Mouse (Mus musculus) forelimb bud, embryonic 11.5 days (tissue): ENCODE measurements around the gene Slc22a4.
A peak's percentile ranks its signal among the peaks of the same experiment; 100 is the strongest.
"Not testable (repeated sequence)": the region's sequence is repeated elsewhere in the genome, so short reads cannot be mapped to it uniquely, and the experiment has no call there.

ENCODE experiments used
- DNase-seq: peaks from one replicate; pipeline ENCODE4 v3.0.0-alpha.2; 2012; ENCODE audit warnings: low read depth, low spot score

Gene Slc22a4

GRCm38 (mm10) chr11:54006901-54007300, 21.0 kb downstream of the Slc22a4 start:
- no peak for DNase-seq

GRCm38 (mm10) chr11:54006362-54006761, 21.5 kb downstream of the Slc22a4 start:
- not testable (repeated sequence) for DNase-seq

GRCm38 (mm10) chr11:54004734-54005133, 23.2 kb downstream of the Slc22a4 start:
- DNase-seq = no peak

- no peak for DNase-seq
These were observed 23.7 kb downstream of the Slc22a4 start for GRCm38 (mm10) chr11:54004221-54004620.

- DNase-seq = peak; percentile 81
These were observed 24.9 kb downstream of the Slc22a4 start for GRCm38 (mm10) chr11:54002761-54003717.

GRCm38 (mm10) chr11:54002147-54002760, 25.6 kb downstream of the Slc22a4 start:
- peak; percentile 67 for DNase-seq

- DNase-seq = no peak
These were observed 30.2 kb downstream of the Slc22a4 start for GRCm38 (mm10) chr11:53997661-53998060.

- no peak for DNase-seq
These were observed 35.6 kb downstream of the Slc22a4 start for GRCm38 (mm10) chr11:53992264-53992663.

- no peak for DNase-seq
These were observed 38.7 kb downstream of the Slc22a4 start for GRCm38 (mm10) chr11:53989232-53989631.

- no peak for DNase-seq
These were observed 39.8 kb downstream of the Slc22a4 start for GRCm38 (mm10) chr11:53988081-53988480.

GRCm38 (mm10) chr11:53981396-53981795, 46.5 kb downstream of the Slc22a4 start:
- no peak for DNase-seq

GRCm38 (mm10) chr11:53979788-53980621, 47.9 kb downstream of the Slc22a4 start, which contains the start of gene Slc22a21:
Gene Slc22a21 (minus strand): TSS chr11:53980332.
- peak; percentile 82 for DNase-seq

GRCm38 (mm10) chr11:53979456-53979787, 48.5 kb downstream of the Slc22a4 start:
- not testable (repeated sequence) for DNase-seq

GRCm38 (mm10) chr11:53977672-53978071, 50.2 kb downstream of the Slc22a4 start:
- no peak for DNase-seq

- DNase-seq = no peak
These were observed 52.3 kb downstream of the Slc22a4 start for GRCm38 (mm10) chr11:53975559-53975958.

- peak; percentile 21 for DNase-seq
These were observed 68.9 kb downstream of the Slc22a4 start for GRCm38 (mm10) chr11:53958984-53959383.

GRCm38 (mm10) chr11:53958176-53958575, 69.7 kb downstream of the Slc22a4 start:
- DNase-seq = not testable (repeated sequence)

GRCm38 (mm10) chr11:53956636-53957035, 71.3 kb downstream of the Slc22a4 start:
- no peak for DNase-seq

- no peak for DNase-seq
These were observed 73.2 kb downstream of the Slc22a4 start for GRCm38 (mm10) chr11:53954653-53955052.

- DNase-seq = not testable (repeated sequence)
These were observed 77.8 kb downstream of the Slc22a4 start for GRCm38 (mm10) chr11:53950133-53950532.
